1 mouse cellular context compared by ENCODE assay signal in genomic region chr11:69447299-69447698, GRCm38 (mm10).
TF ChIP-seq lines count a peak whose summit lies in the region.

No protein-coding gene starts in this region.

TF ChIP-seq in CH12.LX, 34 proteins besides CTCF, POLR2A, EP300 and RAD21:
- no peak for TF ChIP-seq USF1 (IDR thresholded peaks at IDR 0.05; ENCODE audit: low read depth, low read length)
- TF ChIP-seq USF2 (conservative IDR thresholded peaks at IDR 0.05; ENCODE audit: low read depth, low read length): no peak
- TF ChIP-seq JUN (IDR thresholded peaks at IDR 0.05; ENCODE audit: insufficient read depth, low read depth, low read length): peak; percentile 24; the same call in 1 of the 2 replicates
- no peak for TF ChIP-seq CHD1 (IDR thresholded peaks at IDR 0.05; ENCODE audit: low read depth, low read length)
- 0 out of 2 replicates have a peak, but pooled peaks have one; percentile 35 for TF ChIP-seq MAZ (IDR thresholded peaks at IDR 0.05; ENCODE audit: low read depth, low read length)
- peak; percentile 38; the same call in 1 of the 2 replicates for TF ChIP-seq JUND (conservative IDR thresholded peaks at IDR 0.05; ENCODE audit: low read depth, low read length)
- 0 out of 2 replicates have a peak, but pooled peaks have one; percentile 12 for TF ChIP-seq TCF12 (IDR thresholded peaks at IDR 0.05; ENCODE audit: low read depth, low read length)
- TF ChIP-seq ETS1 (conservative IDR thresholded peaks at IDR 0.05; ENCODE audit: low read depth, low read length): 0 out of 2 replicates have a peak, but pooled peaks have one; percentile 12
- 0 out of 2 replicates have a peak, but pooled peaks have one; percentile 25 for TF ChIP-seq MYC (IDR thresholded peaks at IDR 0.05; ENCODE audit: low read depth, low read length)
- 0 out of 2 replicates have a peak, but pooled peaks have one; percentile 29 for TF ChIP-seq MAX (IDR thresholded peaks at IDR 0.05; ENCODE audit: low read length)
- no peak for TF ChIP-seq ELF1 (IDR thresholded peaks at IDR 0.05; ENCODE audit: low read depth, low read length)
- 0 out of 2 replicates have a peak, but pooled peaks have one; percentile 26 for TF ChIP-seq BHLHE40 (IDR thresholded peaks at IDR 0.05; ENCODE audit: low read depth, low read length)
- peak; percentile 71 for TF ChIP-seq IRF4 (IDR thresholded peaks at IDR 0.05; ENCODE audit: low read depth, low read length)
- 0 out of 2 replicates have a peak, but pooled peaks have one; percentile 17 for TF ChIP-seq MXI1 (IDR thresholded peaks at IDR 0.05; ENCODE audit: low read depth, low read length)
